Mouse (Mus musculus): Measurements from ENCODE around the gene Smim20.

DNA sequence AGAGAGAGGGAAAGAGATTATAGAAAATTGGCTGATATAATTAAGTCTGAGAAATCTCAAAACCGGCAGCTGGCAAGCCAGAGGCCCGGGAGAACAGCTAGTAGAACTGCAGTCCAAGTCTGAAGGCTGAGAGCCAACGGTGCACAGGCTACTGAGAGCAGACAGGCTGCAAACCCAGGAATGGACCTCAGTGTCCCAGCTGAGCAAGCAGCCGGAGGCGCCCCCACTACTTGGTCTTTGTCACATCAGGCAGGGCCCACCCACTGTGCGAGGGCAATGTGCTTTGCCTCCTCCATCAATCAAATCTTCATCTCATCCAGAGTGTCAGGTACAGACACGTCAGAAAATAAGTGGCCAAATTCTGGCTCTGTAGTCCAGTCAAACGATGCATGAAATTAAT, 34.6 kb downstream of the Smim20 start:
- TF ChIP-seq POLR2A (IDR thresholded peaks at IDR 0.05; ENCODE audit: borderline replicate concordance, control insufficient read depth, low read depth, low read length) (no peak), CTCF (IDR thresholded peaks at IDR 0.05; ENCODE audit: control insufficient read depth, insufficient read depth, low read length) (no peak)

All from bone marrow, adult 2 months (tissue).